Mouse (Mus musculus) retina, embryonic 14.5 days (tissue): Measurements from ENCODE around the gene Zfp57.

ENCODE experiments used
- DNase-seq: peaks from one replicate; pipeline ENCODE4 v3.0.0-alpha.2; 2015; ENCODE audit warnings: low spot score

The Zfp57 gene

DNA sequence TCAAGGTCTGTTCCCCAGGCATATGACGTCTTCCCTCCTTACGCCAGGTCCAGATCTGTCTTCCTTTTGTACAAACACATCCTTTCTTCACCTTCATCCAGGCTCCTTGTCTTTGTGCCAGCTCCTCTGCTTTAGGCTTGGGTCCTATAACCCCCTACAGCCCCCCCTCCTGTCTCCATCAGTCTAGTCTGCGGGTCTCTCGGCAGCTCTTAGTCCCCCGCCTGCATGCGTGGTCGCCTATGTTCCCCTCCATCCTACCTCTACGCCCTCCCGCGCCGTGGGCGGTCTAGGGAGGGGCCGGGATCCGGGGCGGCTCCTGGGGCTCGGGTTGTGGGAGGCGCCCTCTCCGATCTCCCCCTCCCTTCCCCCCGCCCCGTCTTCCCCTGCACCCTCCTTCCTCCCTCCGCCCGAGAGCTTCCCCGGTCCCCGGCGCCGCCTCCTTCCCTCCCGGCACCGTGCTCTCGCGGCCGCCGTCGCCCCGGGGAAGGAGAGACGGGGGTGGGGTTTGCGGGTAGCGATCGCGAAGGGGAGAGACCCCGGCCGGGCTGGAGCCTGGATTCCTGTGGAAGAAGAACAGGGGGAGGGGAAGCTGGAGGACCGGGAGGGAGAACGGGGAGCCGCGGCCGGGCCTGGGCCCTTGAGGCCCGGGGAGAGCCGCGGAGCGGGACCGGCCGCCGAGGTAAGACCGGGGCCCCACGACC lies 44.8 kb downstream of the Zfp57 start, which contains the start of gene Gabbr1:
Gene Gabbr1 (plus strand): TSS at position 356 of the 701 bp plus-strand sequence.
- peak; percentile 83 for DNase-seq

DNA sequence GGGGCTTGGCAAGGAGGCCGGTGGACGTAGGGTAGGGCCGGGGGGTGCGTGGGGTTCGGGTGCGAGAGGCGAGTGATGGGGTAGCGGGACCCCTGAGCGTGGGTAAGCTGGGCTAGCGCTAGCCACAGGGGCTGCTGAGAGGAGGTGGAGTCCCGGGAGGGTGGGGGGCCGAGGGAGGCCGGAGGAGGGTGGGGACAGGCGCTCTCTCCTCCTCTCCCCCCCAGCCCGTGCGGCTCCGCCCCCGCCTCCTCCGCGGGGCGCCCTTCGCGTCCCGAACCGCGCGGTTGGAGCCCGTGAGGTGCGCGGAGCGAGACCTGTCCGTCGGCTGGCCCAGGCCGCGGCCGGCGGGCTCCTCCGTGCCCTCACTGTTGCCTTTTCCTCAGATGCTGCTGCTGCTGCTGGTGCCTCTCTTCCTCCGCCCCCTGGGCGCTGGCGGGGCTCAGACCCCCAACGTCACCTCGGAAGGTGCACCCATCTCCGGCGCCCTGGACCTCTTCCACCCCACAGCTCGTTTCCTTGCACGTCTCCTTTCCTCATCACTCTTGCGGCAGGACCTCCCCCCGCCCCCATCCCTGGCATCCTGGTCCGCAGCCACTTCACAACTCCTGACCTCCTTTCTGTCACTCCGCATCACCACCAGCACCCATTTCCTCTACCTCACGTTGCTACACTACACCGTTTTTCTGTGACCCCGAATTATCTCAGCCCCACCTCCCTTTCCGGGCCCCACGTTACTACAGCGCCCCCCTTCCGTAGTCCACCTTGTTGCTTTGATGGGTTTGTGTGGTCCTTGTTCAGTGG lies 45.5 kb downstream of the Zfp57 start:
- peak; percentile 56 for DNase-seq

DNA sequence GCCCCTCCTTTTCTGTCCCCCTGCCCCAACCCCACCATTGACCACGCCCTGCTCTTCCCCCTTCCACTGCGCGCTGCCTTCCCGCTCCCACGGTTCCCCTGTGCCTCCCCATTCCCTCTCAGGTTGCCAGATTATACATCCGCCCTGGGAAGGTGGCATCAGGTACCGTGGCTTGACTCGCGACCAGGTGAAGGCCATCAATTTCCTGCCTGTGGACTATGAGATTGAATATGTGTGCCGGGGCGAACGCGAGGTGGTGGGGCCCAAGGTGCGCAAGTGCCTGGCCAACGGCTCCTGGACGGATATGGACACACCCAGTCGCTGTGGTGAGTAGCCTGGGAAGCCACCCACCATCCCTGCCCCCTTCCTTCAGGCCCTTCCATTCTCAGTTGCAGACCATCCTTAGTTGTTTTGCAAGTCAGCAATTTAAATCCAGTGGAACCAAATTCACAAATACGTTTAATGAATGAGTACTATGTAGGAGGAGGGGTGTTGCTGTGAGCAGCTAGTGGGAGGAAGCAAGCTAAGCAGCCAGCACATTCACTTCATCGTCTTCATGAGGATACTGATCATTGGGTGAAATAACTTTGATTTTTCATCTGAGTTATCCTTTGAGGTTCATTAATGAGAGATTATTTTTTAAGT lies 46.5 kb downstream of the Zfp57 start:
- DNase-seq = no peak

DNA sequence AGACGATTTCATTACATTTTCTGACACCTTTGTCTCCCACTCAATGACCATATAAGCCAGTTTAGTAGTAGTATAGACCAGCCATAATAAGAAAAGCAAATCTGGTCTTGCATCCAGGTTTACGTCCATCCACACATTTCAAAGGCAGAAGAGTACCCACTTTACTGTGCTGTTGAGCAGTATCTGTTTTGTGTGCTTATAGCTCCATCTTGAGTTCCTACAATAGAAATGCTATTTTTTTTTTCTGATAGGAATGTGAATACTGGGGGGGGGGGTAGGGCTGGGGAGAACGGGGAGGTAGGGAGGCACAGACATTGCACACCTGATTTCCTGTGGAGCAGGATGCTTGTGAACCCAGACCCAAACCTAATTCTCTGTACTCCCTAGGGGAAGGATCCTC lies 47.0 kb downstream of the Zfp57 start:
- DNase-seq = peak; percentile 53

DNA sequence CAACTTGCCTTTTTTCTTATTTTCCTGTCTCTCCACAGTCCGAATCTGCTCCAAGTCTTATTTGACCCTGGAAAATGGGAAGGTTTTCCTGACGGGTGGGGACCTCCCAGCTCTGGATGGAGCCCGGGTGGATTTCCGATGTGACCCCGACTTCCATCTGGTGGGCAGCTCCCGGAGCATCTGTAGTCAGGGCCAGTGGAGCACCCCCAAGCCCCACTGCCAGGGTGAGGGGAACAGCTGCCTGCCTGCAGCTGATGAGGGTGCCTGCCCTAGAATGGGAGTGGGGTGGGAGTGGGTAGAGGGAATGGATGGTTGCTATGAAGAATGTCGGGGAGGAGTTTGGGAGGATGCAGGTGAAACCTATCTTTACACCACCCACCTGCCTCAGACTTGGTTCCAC lies 47.4 kb downstream of the Zfp57 start:
- DNase-seq = no peak

DNA sequence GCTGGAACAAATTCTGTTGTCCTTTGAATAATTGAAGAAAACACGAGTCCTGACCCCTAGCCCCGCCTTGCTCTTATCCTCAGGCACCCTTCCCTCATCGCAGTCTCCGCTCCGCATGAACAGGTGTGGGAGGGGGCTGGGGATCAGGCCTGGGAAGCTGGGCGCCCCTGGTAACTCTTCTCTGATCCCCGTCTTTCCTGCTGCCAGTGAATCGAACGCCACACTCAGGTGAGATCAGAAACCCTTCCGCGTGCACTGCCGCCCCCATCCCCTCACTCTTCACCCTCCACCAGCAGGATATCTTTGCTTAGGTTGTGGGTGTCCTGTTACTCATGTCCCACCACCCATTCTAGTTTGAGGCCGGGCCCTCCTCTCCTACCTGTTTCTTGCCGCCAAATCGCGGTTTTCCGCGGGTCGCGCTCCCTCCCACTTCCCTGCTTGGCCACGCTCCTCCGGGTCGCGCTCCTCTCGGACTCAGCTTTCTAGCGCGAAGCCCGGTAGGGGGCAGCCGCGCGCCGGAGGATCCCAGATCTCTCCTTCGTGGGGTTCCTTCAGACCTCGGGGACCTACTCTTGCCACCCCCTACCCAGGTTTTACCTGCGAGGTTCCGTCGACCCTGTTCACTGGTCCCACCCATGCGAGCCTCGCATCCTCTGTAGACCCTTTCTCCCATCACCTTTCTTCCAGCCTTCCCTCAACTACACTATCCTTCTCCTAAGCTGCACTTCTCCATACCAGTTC lies 48.8 kb downstream of the Zfp57 start:
- peak; percentile 82 for DNase-seq

DNA sequence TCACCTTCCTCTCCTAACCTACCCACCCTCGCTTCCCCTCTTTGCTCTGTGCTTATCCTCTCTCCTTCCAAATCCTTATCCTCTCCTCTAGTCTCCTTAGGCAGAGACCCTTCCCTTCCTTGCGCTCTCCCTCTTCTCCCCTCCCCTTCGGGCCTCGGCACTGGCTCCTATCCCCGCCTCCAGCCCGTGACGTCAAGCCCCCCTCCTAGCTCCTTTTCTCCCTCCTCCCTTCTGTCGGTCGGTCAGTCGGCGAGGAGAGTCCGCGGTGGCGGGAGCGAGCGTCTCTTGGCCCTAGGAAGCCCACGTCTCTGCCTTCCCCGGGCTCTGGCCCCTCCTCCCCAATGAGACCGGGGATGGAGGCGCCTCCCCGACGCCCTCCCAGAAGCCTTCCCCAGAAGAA lies 49.4 kb downstream of the Zfp57 start:
- peak; percentile 89 for DNase-seq

DNA sequence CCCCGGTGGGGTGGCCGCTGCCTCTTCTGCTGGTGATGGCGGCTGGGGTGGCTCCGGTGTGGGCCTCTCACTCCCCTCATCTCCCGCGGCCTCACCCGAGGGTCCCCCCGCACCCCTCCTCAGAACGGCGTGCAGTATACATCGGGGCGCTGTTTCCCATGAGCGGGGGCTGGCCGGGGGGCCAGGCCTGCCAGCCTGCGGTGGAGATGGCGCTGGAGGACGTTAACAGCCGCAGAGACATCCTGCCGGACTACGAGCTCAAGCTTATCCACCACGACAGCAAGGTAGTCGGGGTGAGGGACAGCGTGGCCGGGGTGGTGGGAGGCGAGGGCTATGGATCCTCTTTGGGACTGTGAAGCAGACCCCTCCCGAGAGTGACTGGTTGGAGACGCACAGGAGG lies 49.9 kb downstream of the Zfp57 start:
- peak; percentile 38 for DNase-seq

DNA sequence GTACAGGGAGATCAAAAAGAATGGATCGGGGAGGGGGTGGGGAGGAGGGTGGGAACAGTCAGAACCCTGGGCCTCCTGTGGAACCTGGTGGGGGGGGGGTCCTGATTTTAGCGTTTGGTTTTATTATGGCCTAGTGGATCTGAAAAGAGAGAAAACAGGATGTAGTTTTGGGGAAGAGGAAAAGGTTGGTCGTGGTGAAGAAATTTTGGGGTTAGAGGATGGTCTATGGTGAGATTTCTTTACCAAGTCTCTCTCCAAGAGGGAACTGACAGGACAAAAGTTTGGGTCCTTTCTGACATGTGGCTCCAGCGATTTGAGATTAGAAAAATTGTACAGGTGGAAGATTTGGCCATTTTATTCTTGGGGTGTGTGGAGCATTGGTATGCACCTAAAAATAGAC lies 50.8 kb downstream of the Zfp57 start:
- no peak for DNase-seq

DNA sequence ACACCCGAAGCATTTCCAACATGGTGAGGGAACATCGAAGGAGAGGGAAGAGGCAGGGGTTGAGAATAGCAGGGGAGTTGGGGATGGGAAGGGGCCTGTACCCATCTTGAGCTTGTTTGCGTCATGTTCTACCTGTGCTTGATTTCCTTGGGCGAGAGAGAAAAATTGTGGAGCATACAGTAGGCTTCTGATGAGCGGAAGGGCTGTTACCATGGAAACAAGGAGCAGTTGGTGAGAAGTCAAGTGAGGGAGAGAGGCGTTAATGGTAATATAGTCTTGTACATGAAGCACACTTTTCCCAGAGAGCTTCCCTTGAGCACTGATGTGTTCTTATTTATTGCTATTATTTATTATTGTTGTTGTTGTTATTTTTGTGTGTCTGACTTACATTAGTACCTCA lies 56.0 kb downstream of the Zfp57 start:
- no peak for DNase-seq
